Mouse (Mus musculus) ES-CJ7 (cell line): ENCODE results near the gene Map3k7cl.

ENCODE experiments used
- DNase-seq: peaks from one replicate; pipeline ENCODE4 v3.0.0; 2011; ENCODE audit warnings: low read depth, low spot score

The Map3k7cl gene

GRCm38 (mm10) chr16:87635841-87636240, 82.7 kb downstream of the Map3k7cl start:
- DNase-seq: no peak

DNA sequence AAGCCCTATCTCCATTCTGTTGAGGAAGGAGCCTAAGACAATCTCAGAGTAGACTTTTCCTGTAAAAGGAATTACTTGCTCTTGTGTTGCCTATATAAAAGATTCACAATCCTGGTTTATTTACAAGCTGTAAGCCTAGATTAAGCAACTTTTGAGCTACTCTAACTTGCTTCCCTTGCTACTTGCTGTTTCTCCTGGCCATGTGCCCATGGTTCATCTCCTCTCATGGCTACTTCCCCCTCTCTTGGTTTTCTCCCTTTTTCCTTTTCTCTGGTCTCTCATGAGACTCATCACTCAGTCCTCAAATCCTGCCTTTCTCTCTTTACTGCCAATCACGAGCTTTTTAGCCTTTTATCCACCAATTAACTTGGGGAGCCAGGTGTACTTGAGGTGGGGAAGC, 85.0 kb downstream of the Map3k7cl start:
- no peak for DNase-seq

DNA sequence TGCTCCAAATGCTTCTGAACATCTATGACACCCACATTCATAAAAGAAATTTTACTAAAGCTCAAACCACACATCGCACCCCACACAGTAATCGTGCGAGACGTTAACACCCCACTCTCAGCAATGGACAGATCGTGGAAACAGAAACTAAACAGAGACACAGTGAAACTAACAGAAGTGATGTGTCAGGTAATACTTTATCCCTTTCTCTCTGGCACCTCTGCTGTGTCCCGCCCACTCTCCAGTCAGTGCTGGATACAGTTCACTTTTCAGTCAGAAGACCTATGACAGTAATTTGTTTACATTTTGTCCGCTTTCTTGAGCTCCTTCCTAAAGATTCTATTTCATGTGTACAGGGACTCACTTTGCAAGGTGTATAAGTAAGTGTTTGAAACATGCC, 89.1 kb downstream of the Map3k7cl start:
- no peak for DNase-seq

GRCm38 (mm10) chr16:87644111-87644770, 91.1 kb downstream of the Map3k7cl start:
- no peak for DNase-seq
